Mouse (Mus musculus): ENCODE measurements around the gene L3mbtl1. TPM values are rescaled to one million over a fixed set of nuclear protein-coding genes. Genes with fewer than 3 reads are reported as not detected.

The L3mbtl1 gene
- polyA plus RNA-seq, 1 experiment: 0.34 TPM

DNA sequence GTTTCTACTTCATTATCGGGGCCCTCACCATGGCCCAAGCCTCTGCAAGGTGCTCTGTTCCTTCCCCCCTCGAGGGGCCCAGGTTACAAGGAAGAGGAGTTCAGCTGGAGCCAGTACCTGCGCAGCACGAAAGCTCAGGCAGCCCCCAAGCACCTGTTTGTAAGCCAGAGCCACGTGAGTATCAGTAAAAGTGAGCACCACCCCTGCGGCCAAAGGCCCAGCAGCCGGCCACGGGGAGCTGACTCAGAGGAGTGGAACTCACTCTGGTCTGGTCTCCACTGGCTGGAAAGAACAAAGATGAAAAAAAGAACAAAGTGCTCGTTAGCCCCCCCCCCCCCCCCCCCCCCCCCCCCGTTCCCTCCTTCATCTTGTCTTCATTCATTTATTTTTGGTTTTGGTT lies 18.0 kb downstream of the L3mbtl1 start:
- DNase-seq: no peak
- TF ChIP-seq CTCF (conservative IDR thresholded peaks at IDR 0.05; ENCODE audit: insufficient read depth, insufficient read length, low read depth, low read length) (no peak), POLR2A (IDR thresholded peaks at IDR 0.05; ENCODE audit: low read depth, low read length) (no peak)
- H3K27ac ChIP-seq (ENCODE audit: insufficient read depth, low read depth, low read length): no peak overlapping the region
- H3K27me3 ChIP-seq (replicated peaks; ENCODE audit: control insufficient read depth, insufficient read depth, low read length): no peaks in the 10 kb centered on the region
- H3K4me3 ChIP-seq (ENCODE audit: insufficient read depth, low read depth, low read length): no peak overlapping the region
- WGBS: 65% methylated on average over 8 of the region's 10 CpGs
- H3K36me3 ChIP-seq (ENCODE audit: control insufficient read depth, insufficient read depth, low read length): no peaks in the 10 kb centered on the region
- H3K4me1 ChIP-seq (ENCODE audit: control insufficient read depth, insufficient read depth, low read length): no peaks in the 10 kb centered on the region

DNA sequence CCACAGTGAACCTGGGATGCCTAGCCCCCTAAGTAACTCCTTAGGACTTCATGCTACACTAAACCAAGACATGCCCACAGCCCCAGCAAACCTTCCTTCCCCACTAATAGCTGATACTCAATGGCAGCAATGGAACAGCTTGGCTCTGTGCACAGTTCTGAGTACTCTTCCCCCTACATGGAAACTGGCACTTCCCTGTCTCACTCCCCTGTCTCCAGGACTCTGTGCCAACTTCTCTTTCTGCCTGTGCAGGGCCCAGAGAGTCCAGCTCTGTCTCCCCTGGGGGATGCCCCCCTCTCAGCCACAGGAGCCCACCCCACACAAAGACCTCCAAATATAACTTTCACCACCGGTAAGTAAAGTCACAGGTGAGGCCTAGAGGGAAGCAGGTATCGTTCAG lies 23.5 kb downstream of the L3mbtl1 start:
- TF ChIP-seq POLR2A (IDR thresholded peaks at IDR 0.05; ENCODE audit: low read depth, low read length) (no peak), CTCF (conservative IDR thresholded peaks at IDR 0.05; ENCODE audit: insufficient read depth, insufficient read length, low read depth, low read length) (no peak)
- 95% methylated on average over 2 of the region's 2 CpGs for WGBS
- H3K4me1 ChIP-seq (ENCODE audit: control insufficient read depth, insufficient read depth, low read length): no peaks in the 10 kb centered on the region
- H3K27ac ChIP-seq (ENCODE audit: insufficient read depth, low read depth, low read length): no peak overlapping the region
- DNase-seq: no peak
- no peak overlapping the region for H3K4me3 ChIP-seq (ENCODE audit: insufficient read depth, low read depth, low read length)
- no peaks in the 10 kb centered on the region for H3K27me3 ChIP-seq (replicated peaks; ENCODE audit: control insufficient read depth, insufficient read depth, low read length)
- no peaks in the 10 kb centered on the region for H3K36me3 ChIP-seq (ENCODE audit: control insufficient read depth, insufficient read depth, low read length)

DNA sequence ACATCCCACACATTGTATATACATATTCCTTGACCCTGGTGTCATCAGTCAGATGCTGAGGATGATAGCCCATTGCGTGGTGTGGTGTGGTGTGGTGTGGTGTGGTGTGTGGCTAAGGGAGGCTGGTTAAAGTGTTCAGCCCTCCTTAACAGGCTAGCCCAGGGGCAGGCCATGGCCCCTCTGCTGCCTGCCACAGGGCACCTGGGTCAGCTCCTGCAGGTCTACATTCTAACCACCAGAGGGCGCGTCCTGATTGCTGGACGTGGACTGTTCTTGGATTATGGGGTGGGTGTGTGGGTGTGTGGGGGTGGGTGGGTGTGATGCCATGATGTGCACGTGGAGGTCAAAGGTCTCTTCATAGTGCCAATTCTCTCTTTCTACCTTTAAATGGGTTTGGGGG lies 25.1 kb downstream of the L3mbtl1 start:
- no peaks in the 10 kb centered on the region for H3K4me1 ChIP-seq (ENCODE audit: control insufficient read depth, insufficient read depth, low read length)
- WGBS: 8% methylated on average over 5 of the region's 5 CpGs
- TF ChIP-seq CTCF (conservative IDR thresholded peaks at IDR 0.05; ENCODE audit: insufficient read depth, insufficient read length, low read depth, low read length): peak; percentile 81
- TF ChIP-seq POLR2A (IDR thresholded peaks at IDR 0.05; ENCODE audit: low read depth, low read length): no peak
- no peak overlapping the region for H3K4me3 ChIP-seq (ENCODE audit: insufficient read depth, low read depth, low read length)
- H3K36me3 ChIP-seq (ENCODE audit: control insufficient read depth, insufficient read depth, low read length): no peaks in the 10 kb centered on the region
- no peaks in the 10 kb centered on the region for H3K27me3 ChIP-seq (replicated peaks; ENCODE audit: control insufficient read depth, insufficient read depth, low read length)
- DNase-seq: peak; percentile 72
- H3K27ac ChIP-seq (ENCODE audit: insufficient read depth, low read depth, low read length): no peak overlapping the region

DNA sequence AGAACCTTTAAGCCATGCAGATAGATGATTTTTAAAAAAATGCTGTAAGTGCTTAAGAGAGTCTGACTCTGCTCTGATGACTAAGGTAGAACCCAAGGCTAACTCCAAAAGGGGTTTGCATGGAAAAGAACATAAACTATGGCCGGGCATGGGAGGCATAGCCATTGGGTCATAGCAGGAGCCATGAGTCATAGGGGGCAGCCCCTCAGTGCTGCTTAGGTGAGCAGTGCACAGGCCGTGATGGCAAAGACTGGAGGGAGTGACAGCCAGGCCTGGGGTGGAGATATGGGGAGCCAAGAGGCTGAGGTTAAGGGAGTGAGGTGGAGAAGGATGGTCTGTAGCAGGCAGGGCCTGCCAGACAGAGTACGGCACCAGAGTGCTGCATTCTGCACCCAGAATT lies 25.8 kb downstream of the L3mbtl1 start:
- H3K27ac ChIP-seq (ENCODE audit: insufficient read depth, low read depth, low read length): no peak overlapping the region
- no peak overlapping the region for H3K4me3 ChIP-seq (ENCODE audit: insufficient read depth, low read depth, low read length)
- DNase-seq: no peak
- WGBS: 72% methylated on average over 3 of the region's 3 CpGs
- no peaks in the 10 kb centered on the region for H3K36me3 ChIP-seq (ENCODE audit: control insufficient read depth, insufficient read depth, low read length)
- H3K27me3 ChIP-seq (replicated peaks; ENCODE audit: control insufficient read depth, insufficient read depth, low read length): no peaks in the 10 kb centered on the region
- no peak for TF ChIP-seq POLR2A (IDR thresholded peaks at IDR 0.05; ENCODE audit: low read depth, low read length)
- no peak for TF ChIP-seq CTCF (conservative IDR thresholded peaks at IDR 0.05; ENCODE audit: insufficient read depth, insufficient read length, low read depth, low read length)
- 0 out of 2 replicates have a peak, but pooled peaks cover 5% of the 10 kb centered on the region for H3K4me1 ChIP-seq (ENCODE audit: control insufficient read depth, insufficient read depth, low read length)

DNA sequence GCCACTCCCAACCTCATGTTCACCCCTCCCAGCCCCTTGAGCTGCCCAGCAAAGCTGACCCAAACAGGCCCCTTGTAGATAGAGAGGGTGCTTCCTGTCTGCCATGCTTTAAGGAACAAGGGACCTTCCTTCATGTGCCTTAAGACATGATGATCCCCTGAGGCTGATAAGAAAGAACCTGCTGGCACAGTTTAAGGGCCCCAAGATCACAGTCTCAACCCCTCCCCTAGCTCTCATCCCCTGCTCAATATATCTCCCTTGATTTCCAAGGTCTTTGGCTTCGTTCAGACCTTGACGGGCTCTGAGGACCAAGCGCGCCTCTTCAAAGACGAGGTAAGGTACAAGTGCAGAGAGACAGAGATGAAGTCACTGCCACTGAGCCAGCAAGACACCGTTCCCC lies 27.6 kb downstream of the L3mbtl1 start:
- no peak for DNase-seq

DNA sequence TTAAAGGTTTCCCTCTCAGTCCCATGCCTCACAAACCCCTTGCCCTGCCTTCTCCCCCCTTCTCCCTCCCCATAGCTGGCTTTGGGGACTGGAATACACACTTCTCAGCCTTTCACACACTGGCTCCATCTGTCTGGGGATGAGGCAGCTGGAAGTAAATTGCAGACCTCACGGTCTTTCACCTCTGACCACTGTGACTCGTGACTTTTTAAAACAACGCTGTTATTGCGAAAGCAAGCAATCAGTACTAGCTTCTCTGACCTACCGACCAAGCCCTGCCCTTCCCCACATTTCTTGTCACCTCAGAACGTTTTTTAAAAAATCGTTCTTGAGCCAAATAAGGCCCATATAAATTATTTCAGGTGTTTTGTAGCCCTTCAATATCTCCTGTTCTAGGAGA lies 29.5 kb downstream of the L3mbtl1 start:
- no peak overlapping the region for H3K4me3 ChIP-seq (ENCODE audit: insufficient read depth, low read depth, low read length)
- H3K4me1 ChIP-seq (ENCODE audit: control insufficient read depth, insufficient read depth, low read length): peaks cover 5% of the 10 kb centered on the region
- DNase-seq: peak; percentile 71
- WGBS: 35% methylated on average over 7 of the region's 7 CpGs
- TF ChIP-seq CTCF (conservative IDR thresholded peaks at IDR 0.05; ENCODE audit: insufficient read depth, insufficient read length, low read depth, low read length) (no peak), POLR2A (IDR thresholded peaks at IDR 0.05; ENCODE audit: low read depth, low read length) (no peak)
- no peaks in the 10 kb centered on the region for H3K36me3 ChIP-seq (ENCODE audit: control insufficient read depth, insufficient read depth, low read length)
- no peak overlapping the region for H3K27ac ChIP-seq (ENCODE audit: insufficient read depth, low read depth, low read length)
- H3K27me3 ChIP-seq (replicated peaks; ENCODE audit: control insufficient read depth, insufficient read depth, low read length): no peaks in the 10 kb centered on the region

More for the DNA sequence above, 27.6 kb downstream of the L3mbtl1 start:
- H3K4me1 ChIP-seq (ENCODE audit: control insufficient read depth, insufficient read depth, low read length): peaks cover 5% of the 10 kb centered on the region
- WGBS: 90% methylated on average over 6 of the region's 6 CpGs
- H3K27me3 ChIP-seq (replicated peaks; ENCODE audit: control insufficient read depth, insufficient read depth, low read length): no peaks in the 10 kb centered on the region
- TF ChIP-seq CTCF (conservative IDR thresholded peaks at IDR 0.05; ENCODE audit: insufficient read depth, insufficient read length, low read depth, low read length) (no peak), POLR2A (IDR thresholded peaks at IDR 0.05; ENCODE audit: low read depth, low read length) (no peak)
- no peaks in the 10 kb centered on the region for H3K36me3 ChIP-seq (ENCODE audit: control insufficient read depth, insufficient read depth, low read length)
- H3K27ac ChIP-seq (ENCODE audit: insufficient read depth, low read depth, low read length): no peak overlapping the region
- no peak overlapping the region for H3K4me3 ChIP-seq (ENCODE audit: insufficient read depth, low read depth, low read length)

DNA sequence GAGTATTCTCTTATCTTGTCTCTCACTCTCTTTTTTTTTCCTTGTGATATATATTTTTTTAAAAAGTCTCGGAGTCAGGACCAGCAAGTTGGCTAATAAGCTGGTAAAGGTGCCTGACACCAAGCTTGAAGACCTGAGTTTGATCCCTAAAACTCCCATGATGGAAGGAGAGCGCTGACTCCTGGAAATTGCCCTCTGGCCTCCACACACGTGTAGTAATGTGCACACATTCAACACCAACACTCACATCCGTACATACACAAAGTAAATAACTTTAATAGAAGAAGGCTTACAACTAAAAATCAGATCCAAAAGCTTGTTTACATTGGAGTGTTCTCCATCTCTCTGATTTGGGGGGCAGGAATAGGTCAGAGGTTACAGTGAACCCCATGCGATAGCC lies 29.9 kb downstream of the L3mbtl1 start:
- TF ChIP-seq POLR2A (IDR thresholded peaks at IDR 0.05; ENCODE audit: low read depth, low read length) (no peak), CTCF (conservative IDR thresholded peaks at IDR 0.05; ENCODE audit: insufficient read depth, insufficient read length, low read depth, low read length) (no peak)
- Histone ChIP-seq H3K4me3 (ENCODE audit: insufficient read depth, low read depth, low read length) (no peak overlapping the region), H3K4me1 (ENCODE audit: control insufficient read depth, insufficient read depth, low read length) (peaks cover 5% of the 10 kb centered on the region), H3K27ac (ENCODE audit: insufficient read depth, low read depth, low read length) (no peak overlapping the region), H3K27me3 (replicated peaks; ENCODE audit: control insufficient read depth, insufficient read depth, low read length) (no peaks in the 10 kb centered on the region), H3K36me3 (ENCODE audit: control insufficient read depth, insufficient read depth, low read length) (no peaks in the 10 kb centered on the region)
- WGBS: 72% methylated on average over 5 of the region's 5 CpGs
- no peak for DNase-seq

DNA sequence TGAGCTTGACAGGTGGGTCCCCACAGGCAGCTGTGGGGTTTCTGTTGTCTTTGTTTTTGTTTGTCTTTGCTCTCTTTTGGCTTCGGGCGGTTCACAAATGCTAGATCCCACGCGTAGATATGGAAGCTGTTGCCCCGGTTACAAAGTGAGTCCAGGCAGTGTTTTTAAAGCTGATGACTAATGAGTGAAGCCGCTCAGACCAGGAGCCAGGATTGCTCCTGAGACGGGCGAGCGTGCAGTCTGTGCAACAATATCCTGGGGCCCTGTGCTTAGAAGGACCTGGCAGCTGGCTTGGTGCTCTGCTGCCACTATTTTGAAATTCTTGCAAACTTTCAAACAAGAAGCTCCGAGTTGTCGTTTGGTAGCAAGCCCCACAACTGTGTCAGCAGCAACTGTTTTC lies 30.4 kb downstream of the L3mbtl1 start:
- peaks cover 5% of the 10 kb centered on the region for H3K4me1 ChIP-seq (ENCODE audit: control insufficient read depth, insufficient read depth, low read length)
- WGBS: 42% methylated on average over 11 of the region's 11 CpGs
- H3K4me3 ChIP-seq (ENCODE audit: insufficient read depth, low read depth, low read length): no peak overlapping the region
- H3K27me3 ChIP-seq (replicated peaks; ENCODE audit: control insufficient read depth, insufficient read depth, low read length): no peaks in the 10 kb centered on the region
- TF ChIP-seq POLR2A (IDR thresholded peaks at IDR 0.05; ENCODE audit: low read depth, low read length): no peak
- H3K36me3 ChIP-seq (ENCODE audit: control insufficient read depth, insufficient read depth, low read length): no peaks in the 10 kb centered on the region
- no peak overlapping the region for H3K27ac ChIP-seq (ENCODE audit: insufficient read depth, low read depth, low read length)
- no peak for DNase-seq

Data from kidney, adult 2 months (tissue).